11 mouse cellular contexts compared by ENCODE assay signal in genomic region chr16:76341636-76342035, GRCm38 (mm10). TPM values are rescaled to one million over a fixed set of nuclear protein-coding genes. Genes with fewer than 3 reads are reported as not detected.
DNase-seq lines count a peak whose midpoint lies in the region; ATAC-seq and TF ChIP-seq lines count a peak whose summit lies in the region.
"Had no signal": no experiment of that assay in that cellular context is flagged by ENCODE, and none has a peak within 500 bp of the region (broad histone marks: within the 10 kb centered on the region; RNA-seq: fewer than 3 reads in every experiment).

No protein-coding gene starts in this region.

- no peak overlapping the region for H3K9ac ChIP-seq in kidney, embryonic 15.5 days
- no peak overlapping the region for H3K9ac ChIP-seq in liver, adult 2 months (ENCODE audit: low read depth, low read length)
- H3K9ac ChIP-seq in forebrain, embryonic 13.5 days, result no peak overlapping the region
- H3K9ac ChIP-seq: embryonic facial prominence, embryonic 15.5 days; hindbrain, embryonic 15.5 days; lung, embryonic 15.5 days had no signal

- peaks cover 52% of the 10 kb centered on the region for H3K79me2 ChIP-seq in liver, adult 2 months (ENCODE audit: control insufficient read depth, insufficient read depth, low read length)

- H3K36me3 ChIP-seq in kidney, embryonic 15.5 days, result peaks cover 51% of the 10 kb centered on the region
- no peaks in the 10 kb centered on the region for H3K36me3 ChIP-seq in liver, adult 2 months (ENCODE audit: control insufficient read depth, insufficient read depth, low read length)
- H3K36me3 ChIP-seq in forebrain, embryonic 13.5 days (ENCODE audit: poor library complexity, severe bottlenecking), result peaks cover 14% of the 10 kb centered on the region
- H3K36me3 ChIP-seq: hindbrain, embryonic 15.5 days had no signal

- H3K27ac ChIP-seq in kidney, embryonic 15.5 days, result no peak overlapping the region
- no peak overlapping the region for H3K27ac ChIP-seq in liver, adult 2 months (replicated peaks; ENCODE audit: insufficient read depth, low read depth, low read length)
- H3K27ac ChIP-seq in forebrain, embryonic 13.5 days, result no peak overlapping the region
- H3K27ac ChIP-seq: embryonic facial prominence, embryonic 15.5 days; hindbrain, embryonic 15.5 days; lung, embryonic 15.5 days had no signal

- no peak overlapping the region for H3K4me3 ChIP-seq in kidney, embryonic 15.5 days (replicated peaks)
- H3K4me3 ChIP-seq in liver, adult 2 months (ENCODE audit: insufficient read depth, low read depth, low read length), result no peak overlapping the region
- H3K4me3 ChIP-seq in forebrain, embryonic 13.5 days, result no peak overlapping the region
- H3K4me3 ChIP-seq: embryonic facial prominence, embryonic 15.5 days; hindbrain, embryonic 15.5 days; lung, embryonic 15.5 days had no signal

- no peak for TF ChIP-seq POLR2A in liver, adult 2 months (IDR thresholded peaks at IDR 0.05; ENCODE audit: extremely low read depth, insufficient read depth, low read length)

- 0 out of 2 replicates have a peak, but pooled peaks cover 4% of the 10 kb centered on the region for H3K9me3 ChIP-seq in kidney, embryonic 15.5 days (replicated peaks)
- H3K9me3 ChIP-seq in forebrain, embryonic 13.5 days (replicated peaks), result peaks cover 11% of the 10 kb centered on the region
- H3K9me3 ChIP-seq: hindbrain, embryonic 15.5 days; lung, embryonic 15.5 days had no signal

- H3K27me3 ChIP-seq in kidney, embryonic 15.5 days, result no peaks in the 10 kb centered on the region
- H3K27me3 ChIP-seq in liver, adult 2 months (ENCODE audit: control insufficient read depth, insufficient read depth, low read length), result no peaks in the 10 kb centered on the region
- no peaks in the 10 kb centered on the region for H3K27me3 ChIP-seq in forebrain, embryonic 13.5 days
- H3K27me3 ChIP-seq: embryonic facial prominence, embryonic 15.5 days; hindbrain, embryonic 15.5 days; lung, embryonic 15.5 days had no signal

- H3K4me2 ChIP-seq in kidney, embryonic 15.5 days, result no peak overlapping the region
- H3K4me2 ChIP-seq in forebrain, embryonic 13.5 days, result no peak overlapping the region
- H3K4me2 ChIP-seq: embryonic facial prominence, embryonic 15.5 days; hindbrain, embryonic 15.5 days; lung, embryonic 15.5 days had no signal

- no peak for TF ChIP-seq CTCF in liver, adult 2 months (IDR thresholded peaks at IDR 0.05; ENCODE audit: low read depth, low read length)

- H3K4me1 ChIP-seq in kidney, embryonic 15.5 days, result peaks cover 12% of the 10 kb centered on the region; the same call in 1 of the 2 replicates
- H3K4me1 ChIP-seq in liver, adult 2 months (ENCODE audit: control insufficient read depth, insufficient read depth, low read length), result peaks cover 16% of the 10 kb centered on the region
- no peaks in the 10 kb centered on the region for H3K4me1 ChIP-seq in forebrain, embryonic 13.5 days
- H3K4me1 ChIP-seq: embryonic facial prominence, embryonic 15.5 days; hindbrain, embryonic 15.5 days; lung, embryonic 15.5 days had no signal

- peak; percentile 47 to 64 for DNase-seq in kidney, postnatal 25 days
- peak; percentile 66 for DNase-seq in c-Kit-positive CD71-positive TER-119-positive erythroid progenitor cells, embryonic 14.5 days (ENCODE audit: low spot score)
- DNase-seq in liver, adult 2 months (ENCODE audit: extremely low read depth, low read depth, low spot score), result peak; percentile 84
- DNase-seq in naive thymus-derived CD4-positive, alpha-beta T cell, adult 2 months (ENCODE audit: low read depth), result peak; percentile 65
- DNase-seq in testis, postnatal 10 days (ENCODE audit: low spot score), result no peak
- DNase-seq in neural tube, embryonic 10.5 days (ENCODE audit: extremely low spot score, low spot score), result no peak

- no peak for ATAC-seq in kidney, embryonic 15.5 days (replicated peaks; ENCODE audit: low FRiP score)
- ATAC-seq in forebrain, embryonic 13.5 days, result no peak

- WGBS in kidney, embryonic 15.5 days, result 85% methylated on average over 8 of the region's 8 CpGs
- 35% methylated on average over 8 of the region's 8 CpGs for WGBS in liver, adult 2 months
- WGBS in forebrain, embryonic 13.5 days, result 92% methylated on average over 8 of the region's 8 CpGs

RNA-seq across cellular contexts. Expression of gene Nrip1, which starts 32.0 kb away (rescaled TPM):
- 55.0 and 58.3 TPM in 2 replicates for polyA plus RNA-seq in kidney, embryonic 15.5 days (2015; fragmentation: Nextera tagmentation; extraction: Ambion mirVana)
- total RNA-seq in liver, adult 2 months (2014; rRNA removed), result 8.9 and 13.7 TPM in 2 replicates
- polyA plus RNA-seq in liver, adult 2 months (2012; rRNA removed), result 2.9 and 3.7 TPM in 2 replicates
- polyA plus RNA-seq in forebrain, embryonic 13.5 days (2015; fragmentation: Nextera tagmentation; extraction: Ambion mirVana), result 23.3 and 25.3 TPM in 2 replicates

Comparison
In these comparisons a context has a peak if more than half of its experiments do, and no peak if none do; other contexts are left out.
1. DNase-seq: peak in kidney, postnatal 25 days (2 of 2), c-Kit-positive CD71-positive TER-119-positive erythroid progenitor cells, embryonic 14.5 days (single experiment), liver, adult 2 months (single experiment) and naive thymus-derived CD4-positive, alpha-beta T cell, adult 2 months (single experiment); none in testis, postnatal 10 days (single experiment) and neural tube, embryonic 10.5 days (single experiment).